In genomic region chr7:130834958-130835861, GRCm38 (mm10) we compare ENCODE assay signal across 8 mouse cellular contexts. TPM values are rescaled to one million over a fixed set of nuclear protein-coding genes. Genes with fewer than 3 reads are reported as not detected.
A peak's percentile ranks its signal among the peaks of the same experiment; 100 is the strongest.
DNase-seq lines count a peak whose midpoint lies in the region; ATAC-seq and TF ChIP-seq lines count a peak whose summit lies in the region.
"Had no signal": no experiment of that assay in that cellular context is flagged by ENCODE, and none has a peak within 500 bp of the region (broad histone marks: within the 10 kb centered on the region; RNA-seq: fewer than 3 reads in every experiment).

No protein-coding gene starts in this region.

- no peak for TF ChIP-seq CTCF in ES-Bruce4 (IDR thresholded peaks at IDR 0.05; ENCODE audit: low read depth, low read length)

- ATAC-seq in forebrain, embryonic 13.5 days, result no peak
- ATAC-seq in midbrain, embryonic 11.5 days (ENCODE audit: low FRiP score), result peak; percentile 38; the same call in 1 of the 2 replicates

- no peaks in the 10 kb centered on the region for H3K36me3 ChIP-seq in ES-Bruce4 (ENCODE audit: control insufficient read depth, insufficient read depth, low read length, poor library complexity, severe bottlenecking)
- no peaks in the 10 kb centered on the region for H3K36me3 ChIP-seq in forebrain, embryonic 13.5 days (ENCODE audit: poor library complexity, severe bottlenecking)
- H3K36me3 ChIP-seq in midbrain, embryonic 11.5 days (ENCODE audit: control insufficient read depth, insufficient read depth, low read length), result no peaks in the 10 kb centered on the region

- no peak overlapping the region for H3K4me3 ChIP-seq in ES-Bruce4 (ENCODE audit: low read depth, low read length)
- H3K4me3 ChIP-seq in forebrain, embryonic 13.5 days, result no peak overlapping the region
- no peak overlapping the region for H3K4me3 ChIP-seq in midbrain, embryonic 11.5 days (ENCODE audit: low read depth, low read length)

- no peak for TF ChIP-seq POLR2A in ES-Bruce4 (IDR thresholded peaks at IDR 0.05; ENCODE audit: insufficient read depth, low read length)

- H3K9ac ChIP-seq in ES-Bruce4 (ENCODE audit: low read depth, poor library complexity, severe bottlenecking), result no peak overlapping the region
- H3K9ac ChIP-seq in forebrain, embryonic 13.5 days, result no peak overlapping the region
- peak overlapping the region; percentile 38; the same call in 1 of the 2 replicates for H3K9ac ChIP-seq in midbrain, embryonic 11.5 days (ENCODE audit: low read length)
- H3K9ac ChIP-seq: liver, embryonic 14.5 days had no signal

- H3K9me3 ChIP-seq in ES-Bruce4 (replicated peaks; ENCODE audit: control insufficient read depth, insufficient read depth, low read length, poor library complexity, severe bottlenecking), result no peaks in the 10 kb centered on the region
- H3K9me3 ChIP-seq in forebrain, embryonic 13.5 days (replicated peaks), result no peaks in the 10 kb centered on the region
- H3K9me3 ChIP-seq in midbrain, embryonic 11.5 days (ENCODE audit: control insufficient read depth, low read length), result no peaks in the 10 kb centered on the region

- H3K27me3 ChIP-seq in ES-Bruce4 (ENCODE audit: control insufficient read depth, insufficient read depth, low read length, poor library complexity, severe bottlenecking), result no peaks in the 10 kb centered on the region
- peaks cover 54% of the 10 kb centered on the region for H3K27me3 ChIP-seq in forebrain, embryonic 13.5 days
- H3K27me3 ChIP-seq in midbrain, embryonic 11.5 days (ENCODE audit: control insufficient read depth, insufficient read depth, low read length), result 0 out of 2 replicates have a peak, but pooled peaks cover 2% of the 10 kb centered on the region

- DNase-seq in adrenal gland, adult 8-10 months, result peak; percentile 67
- peak; percentile 65 to 70 for DNase-seq in kidney, adult 8-10 months
- DNase-seq in midbrain, embryonic 11.5 days (ENCODE audit: low spot score, missing footprints), result peak; percentile 96
- DNase-seq in frontal cortex, postnatal 14 days (ENCODE audit: low spot score in 2 of 2), result no peak
- DNase-seq in B cell, adult 2 months, result no peak

- 8% methylated on average over 18 of the region's 18 CpGs for whole genome bisulfite sequencing in forebrain, embryonic 13.5 days
- 4% methylated on average over 18 of the region's 18 CpGs for WGBS in midbrain, embryonic 11.5 days

- H3K4me1 ChIP-seq in ES-Bruce4 (ENCODE audit: control insufficient read depth, insufficient read depth, low read length), result peaks cover 4% of the 10 kb centered on the region
- peaks cover 33% of the 10 kb centered on the region for H3K4me1 ChIP-seq in forebrain, embryonic 13.5 days
- H3K4me1 ChIP-seq in midbrain, embryonic 11.5 days (ENCODE audit: control insufficient read depth, insufficient read depth, low read length), result peaks cover 31% of the 10 kb centered on the region

- TF ChIP-seq EP300 in ES-Bruce4 (IDR thresholded peaks at IDR 0.05; ENCODE audit: insufficient read depth, low read depth, low read length), result peak; percentile 64

- no peak overlapping the region for H3K27ac ChIP-seq in ES-Bruce4 (ENCODE audit: insufficient read depth, low read length)
- peak overlapping the region; percentile 7; the same call in 1 of the 2 replicates for H3K27ac ChIP-seq in forebrain, embryonic 13.5 days
- H3K27ac ChIP-seq in midbrain, embryonic 11.5 days (ENCODE audit: low read depth, low read length), result peak overlapping the region; percentile 60
- H3K27ac ChIP-seq: liver, embryonic 14.5 days had no signal

- H3K4me2 ChIP-seq in forebrain, embryonic 13.5 days, result no peak overlapping the region
- peak overlapping the region; percentile 13; the same call in 1 of the 2 replicates for H3K4me2 ChIP-seq in midbrain, embryonic 11.5 days

RNA-seq across cellular contexts. Expression of gene Plekha1, which starts 30.3 kb away (rescaled TPM):
- polyA plus RNA-seq in ES-Bruce4 (2011; ENCODE audit: insufficient read depth, insufficient read length, low read depth, missing spikeins), result 183 and 196 TPM in 2 replicates
- total RNA-seq in adrenal gland, adult 8-10 months (2022), result 10 to 100 TPM; 23.5 to 45.4 (median 33.9) TPM
- 36.6 and 37.8 TPM in 2 replicates for polyA plus RNA-seq in forebrain, embryonic 13.5 days (2015; fragmentation: Nextera tagmentation; extraction: Ambion mirVana)
- polyA plus RNA-seq in midbrain, embryonic 11.5 days (2014; fragmentation: Nextera tagmentation; extraction: Ambion mirVana), result 37.6 and 40.8 TPM in 2 replicates

Comparison
In these comparisons a context has a peak if more than half of its experiments do, and no peak if none do; other contexts are left out.
1. DNase-seq: peak in adrenal gland, adult 8-10 months (single experiment), kidney, adult 8-10 months (2 of 2) and midbrain, embryonic 11.5 days (single experiment); none in frontal cortex, postnatal 14 days (0 of 2) and B cell, adult 2 months (0 of 2).